Mouse (Mus musculus): Measurements from ENCODE around the gene Igsf8.
"Not testable (repeated sequence)": the region's sequence is repeated elsewhere in the genome, so short reads cannot be mapped to it uniquely, and the experiment has no call there.

The Igsf8 gene

DNA sequence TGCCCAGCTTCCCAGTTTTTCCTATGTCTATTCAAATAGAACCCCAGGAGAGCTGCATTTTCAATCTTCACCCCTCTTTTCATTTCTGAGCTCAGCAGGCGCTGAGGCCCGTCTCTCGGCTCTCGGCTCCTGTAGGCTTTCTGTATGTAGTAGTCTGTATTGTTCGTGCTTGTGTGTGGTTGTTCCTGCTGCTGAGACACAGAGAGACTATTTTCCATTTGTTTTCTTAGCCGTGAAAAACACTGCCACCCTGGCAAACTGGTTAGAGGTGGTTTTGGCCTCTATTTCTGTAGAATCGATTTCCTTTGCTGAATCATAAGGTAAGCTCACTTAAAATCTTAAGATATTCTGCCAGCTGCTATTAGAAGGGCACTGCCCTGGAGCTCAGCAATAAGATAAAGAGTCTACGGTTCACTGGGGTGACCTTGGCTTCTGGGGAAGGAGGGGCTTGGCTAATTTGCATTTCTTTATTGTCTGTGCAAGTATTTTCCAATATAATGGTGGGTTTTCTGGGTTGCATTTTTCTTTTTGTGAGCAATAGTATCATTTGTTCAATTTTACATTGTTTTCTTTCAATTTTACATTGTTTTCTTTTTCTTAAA lies at the start of gene Igsf8:
Igsf8 (plus strand) TSS at position 165 of the 602 bp plus-strand sequence.
- DNase-seq (ENCODE audit: low read depth, low spot score), result no peak

- no peak for DNase-seq (ENCODE audit: low read depth, low spot score)
Observed at GRCm38 (mm10) chr1:172212776-172213175, 48.7 kb upstream of the Igsf8 start.

- DNase-seq (ENCODE audit: low read depth, low spot score), result no peak
Observed at GRCm38 (mm10) chr1:172213771-172214170, 47.7 kb upstream of the Igsf8 start.

GRCm38 (mm10) chr1:172214748-172215147 lies 46.7 kb upstream of the Igsf8 start:
- DNase-seq (ENCODE audit: low read depth, low spot score), result no peak

GRCm38 (mm10) chr1:172217148-172217547 lies 44.3 kb upstream of the Igsf8 start:
- DNase-seq (ENCODE audit: low read depth, low spot score), result peak; percentile 94

DNA sequence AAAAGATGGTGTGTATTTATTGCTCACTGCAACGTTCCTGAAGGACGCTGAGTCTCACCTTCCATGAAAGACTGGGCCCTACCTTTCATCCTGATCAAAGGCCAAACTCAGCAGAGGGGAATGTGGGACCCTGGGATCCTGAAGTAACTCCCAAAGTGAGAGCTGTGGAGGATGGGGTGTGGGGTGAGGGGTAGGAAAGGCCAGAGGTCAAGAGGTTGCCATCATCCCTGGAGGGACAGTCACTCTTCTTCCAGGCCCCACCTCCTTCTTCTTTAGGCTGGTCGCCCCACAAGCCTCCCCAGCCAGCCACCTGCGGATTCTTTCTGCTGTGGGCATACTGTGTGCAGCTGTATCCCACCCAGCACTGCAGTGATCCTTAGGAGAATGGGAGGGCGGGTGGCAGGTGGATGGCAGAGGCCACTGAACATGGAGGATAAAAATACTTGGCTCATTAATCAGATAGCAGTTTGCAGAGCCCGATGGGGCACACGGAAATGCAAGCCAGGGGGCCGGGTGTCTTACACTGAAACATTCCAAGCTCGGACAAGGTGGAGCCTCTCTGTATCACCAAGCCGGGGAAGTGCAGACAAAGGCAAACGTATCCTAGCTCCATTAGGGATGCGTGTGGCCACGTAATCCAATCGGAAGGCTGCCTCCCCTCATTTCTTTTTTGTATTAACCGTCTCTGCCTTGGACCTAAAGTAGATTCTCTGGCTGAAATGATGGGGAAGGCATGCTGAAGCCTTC lies 43.1 kb upstream of the Igsf8 start:
- no peak for DNase-seq (ENCODE audit: low read depth, low spot score)

- DNase-seq (ENCODE audit: low read depth, low spot score), result no peak
Observed at GRCm38 (mm10) chr1:172219451-172220406, 41.7 kb upstream of the Igsf8 start, which contains the start of gene Casq1. Casq1 (minus strand) TSS chr1:172219868.

- DNase-seq (ENCODE audit: low read depth, low spot score), result no peak
Observed at GRCm38 (mm10) chr1:172220414-172220813, 41.0 kb upstream of the Igsf8 start.

GRCm38 (mm10) chr1:172221297-172222063 lies 40.0 kb upstream of the Igsf8 start:
- no peak for DNase-seq (ENCODE audit: low read depth, low spot score)

DNA sequence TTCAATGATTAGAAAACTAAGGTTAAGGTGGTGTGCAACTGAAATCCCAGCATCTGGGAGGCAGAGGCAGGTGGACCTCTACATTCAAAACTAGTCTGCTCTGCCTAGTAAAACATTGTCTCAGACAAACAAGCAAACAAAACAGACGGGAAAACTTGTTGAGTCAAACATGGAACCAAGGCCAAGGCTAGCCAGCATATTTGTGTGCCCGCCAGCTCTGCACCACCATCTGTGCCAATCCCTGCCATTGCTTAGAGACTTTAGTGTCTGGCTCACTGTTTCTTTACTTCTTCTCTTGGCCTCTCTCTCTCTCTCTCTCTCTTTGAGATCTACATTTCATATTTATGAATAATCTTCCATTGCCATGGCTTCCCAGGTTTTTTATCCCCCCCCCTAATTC lies 33.2 kb upstream of the Igsf8 start:
- no peak for DNase-seq (ENCODE audit: low read depth, low spot score)

DNA sequence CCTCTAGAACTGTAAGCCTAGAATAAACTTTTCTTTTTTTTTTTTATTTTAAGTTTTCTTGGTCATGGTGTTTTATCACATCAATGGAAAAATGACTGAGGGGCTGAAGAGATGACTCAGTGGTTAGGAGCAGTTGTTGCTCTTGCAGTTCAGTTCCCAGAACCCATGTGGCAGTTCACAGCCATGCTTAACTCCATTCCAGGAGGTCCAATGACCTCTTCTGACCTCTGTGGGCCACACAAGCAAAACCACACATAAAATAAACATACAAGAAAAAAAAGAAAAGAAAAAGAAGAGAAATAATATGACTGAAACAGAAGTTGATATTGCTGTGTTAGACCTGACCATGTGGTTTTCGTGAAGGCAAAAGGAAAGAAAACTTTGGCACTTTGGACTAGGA lies 32.2 kb upstream of the Igsf8 start:
- DNase-seq (ENCODE audit: low read depth, low spot score), result no peak

DNA sequence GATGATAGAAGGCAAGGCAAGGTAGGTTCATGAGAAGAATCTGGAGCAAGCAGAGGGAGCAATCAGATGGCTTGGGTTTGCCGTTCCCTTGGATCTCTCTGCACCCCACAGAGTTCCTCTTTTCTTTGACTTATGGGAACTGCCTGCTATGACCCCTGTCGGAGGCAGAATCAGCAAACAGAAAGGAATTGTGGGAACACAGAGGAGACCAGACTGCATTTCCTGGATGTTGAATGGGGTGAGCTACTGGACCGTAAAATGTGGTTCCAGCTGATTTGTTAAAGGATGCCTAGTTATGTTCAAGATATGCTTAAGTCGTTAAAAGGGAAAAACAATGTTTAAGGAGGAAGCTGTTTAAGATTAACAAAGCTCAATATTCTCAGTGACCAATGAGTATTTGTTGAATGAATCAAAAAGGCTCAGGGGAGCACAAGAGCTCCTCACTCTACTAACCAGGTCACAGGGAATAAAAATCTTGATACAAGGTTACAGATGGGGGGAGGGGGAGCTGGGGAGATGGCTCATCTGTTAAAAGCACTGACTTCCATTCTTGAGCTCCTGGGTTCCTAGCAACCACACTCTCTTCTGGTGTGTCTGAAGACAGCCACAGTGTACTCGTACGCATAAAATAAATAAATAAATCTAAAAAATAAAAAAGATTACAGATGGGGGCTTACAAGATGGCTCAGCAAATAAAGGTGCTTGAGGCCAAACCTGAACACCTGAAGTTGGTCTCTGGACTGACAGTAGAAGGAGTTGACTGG lies 20.3 kb upstream of the Igsf8 start:
- DNase-seq (ENCODE audit: low read depth, low spot score), result peak; percentile 51

GRCm38 (mm10) chr1:172242401-172242800 lies 19.0 kb upstream of the Igsf8 start:
- DNase-seq (ENCODE audit: low read depth, low spot score), result peak; percentile 23

DNA sequence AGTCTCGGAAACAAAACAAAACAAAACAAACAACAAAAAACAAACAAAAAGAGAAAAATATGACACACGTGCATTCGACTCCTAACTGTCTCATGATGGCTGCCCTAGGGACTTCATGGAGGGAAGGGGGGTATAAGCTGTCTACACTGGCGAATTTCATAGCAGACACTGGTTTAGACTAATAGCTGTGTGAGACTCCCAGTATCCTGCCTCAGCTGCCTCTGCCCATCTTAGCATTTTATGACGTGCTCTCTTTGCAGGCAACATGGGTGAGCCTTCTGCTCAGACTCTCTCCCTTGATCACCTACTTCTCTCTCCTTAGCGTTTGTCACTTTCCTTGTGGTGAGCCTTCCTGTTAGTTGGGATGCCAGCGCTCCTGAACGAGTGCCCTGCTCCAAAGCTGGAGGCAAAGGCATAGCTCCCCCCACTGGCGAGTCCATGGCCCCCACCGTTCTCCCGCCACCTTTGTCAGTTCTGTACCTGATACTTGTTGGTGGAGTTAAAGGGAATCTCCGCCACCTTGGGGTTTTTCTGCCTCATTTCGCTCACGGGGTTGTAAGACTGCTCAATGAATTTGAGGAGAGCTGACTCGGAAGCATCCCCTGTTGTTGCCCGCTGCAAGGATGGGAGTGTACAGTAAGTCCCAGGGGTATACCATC lies 17.8 kb upstream of the Igsf8 start:
- no peak for DNase-seq (ENCODE audit: low read depth, low spot score)

- not testable (repeated sequence) for DNase-seq (ENCODE audit: low read depth, low spot score)
Observed at GRCm38 (mm10) chr1:172244645-172245044, 16.8 kb upstream of the Igsf8 start.

DNA sequence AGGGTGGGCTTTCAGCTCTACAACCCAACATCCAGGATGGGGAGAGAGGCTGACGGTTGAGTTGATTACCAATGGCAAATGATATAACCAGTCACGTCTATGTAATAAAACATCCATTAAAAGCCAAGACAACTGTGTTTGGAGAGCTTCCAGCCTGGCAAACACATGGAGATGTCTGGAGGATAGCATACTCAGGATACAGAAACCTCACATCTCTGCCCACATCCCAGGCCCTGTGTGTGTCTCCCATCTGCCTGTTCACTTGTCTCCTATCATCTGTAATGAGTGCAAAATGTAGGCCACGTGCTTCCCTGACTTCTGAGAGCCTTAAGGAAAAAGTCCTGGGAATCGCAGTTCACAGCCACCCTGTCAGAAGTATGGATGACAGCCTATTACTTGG lies 14.2 kb upstream of the Igsf8 start:
- no peak for DNase-seq (ENCODE audit: low read depth, low spot score)

- peak; percentile 35 for DNase-seq (ENCODE audit: low read depth, low spot score)
Observed at GRCm38 (mm10) chr1:172247679-172248078, 13.8 kb upstream of the Igsf8 start.

DNA sequence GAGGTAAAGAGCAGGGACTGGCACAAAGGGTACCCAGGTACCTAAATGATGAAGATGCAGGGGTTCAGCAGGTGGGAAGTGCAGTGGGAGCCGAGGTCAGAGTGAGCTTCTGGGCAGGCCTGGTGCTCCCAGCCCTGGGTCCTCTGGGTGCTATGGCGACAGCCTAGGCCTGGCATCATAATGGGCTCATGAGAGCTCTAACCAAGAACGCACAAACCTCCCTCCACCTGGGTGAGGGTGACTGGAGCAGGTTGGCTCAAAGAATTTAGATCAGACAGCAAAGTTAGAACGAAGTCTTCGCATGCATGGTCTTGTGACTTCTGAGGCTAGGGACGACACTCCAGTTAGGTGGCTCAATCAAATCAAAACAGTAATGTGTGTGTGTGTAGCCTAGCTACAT lies 3.1 kb upstream of the Igsf8 start, which contains the start of gene Atp1a4:
Atp1a4 (minus strand) TSS at position 101 of the 400 bp plus-strand sequence.
- DNase-seq (ENCODE audit: low read depth, low spot score), result no peak

- DNase-seq (ENCODE audit: low read depth, low spot score), result no peak
Observed at GRCm38 (mm10) chr1:172271208-172271607, 9.8 kb downstream of the Igsf8 start.

DNA sequence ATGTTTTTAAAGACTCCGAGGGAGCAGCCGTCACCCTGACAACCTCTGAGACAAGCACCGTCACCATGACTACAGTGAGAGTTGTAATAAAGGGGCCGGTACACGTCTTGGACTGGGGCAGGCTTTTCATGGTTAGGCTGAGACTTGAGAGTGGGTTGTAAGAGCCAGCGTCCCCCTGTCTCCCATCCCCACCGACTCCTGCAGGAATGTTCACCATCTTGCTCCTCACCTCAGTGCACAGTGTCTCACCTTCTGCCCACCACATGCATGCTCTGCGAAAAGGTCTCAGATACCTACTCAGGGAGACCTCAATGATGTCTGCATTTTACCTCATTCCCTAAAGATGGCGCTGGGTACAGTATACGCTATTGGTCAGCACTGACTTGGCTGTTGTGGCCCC lies 10.3 kb downstream of the Igsf8 start:
- no peak for DNase-seq (ENCODE audit: low read depth, low spot score)

Data from mesoderm, embryonic 11.5 days (tissue).